Mouse (Mus musculus) myocyte (in vitro differentiated cells): ENCODE measurements around the gene Atp8b3. TPM values are rescaled to one million over a fixed set of nuclear protein-coding genes. Genes with fewer than 3 reads are reported as not detected.

ENCODE experiments used
- H3K27me3 ChIP-seq: one replicate; pipeline ENCODE4 v1.6.1; 2011; ENCODE audit not compliant: control insufficient read depth, insufficient read depth, insufficient read length
- H3K36me3 ChIP-seq: one replicate; pipeline ENCODE4 v1.6.1; 2011; ENCODE audit not compliant: control insufficient read depth, insufficient read depth
- H3K4me2 ChIP-seq: one replicate; pipeline ENCODE4 v1.6.1; 2011; ENCODE audit warnings: low read depth, control low read depth
- H3K4me3 ChIP-seq: one replicate; pipeline ENCODE4 v1.5.1; 2011; ENCODE audit warnings: mild to moderate bottlenecking, control low read depth, moderate library complexity
- H3K79me2 ChIP-seq: one replicate; pipeline ENCODE4 v1.6.1; 2011; ENCODE audit not compliant: control insufficient read depth, insufficient read depth
- H3ac ChIP-seq: one replicate; pipeline ENCODE4 v1.6.1; 2011; ENCODE audit not compliant: control insufficient read depth, insufficient read length
- CEBPB ChIP-seq: IDR thresholded peaks from 2 replicates; pipeline ENCODE4 v1.6.1; 2011; ENCODE audit warnings: mild to moderate bottlenecking, moderate library complexity; ENCODE audit not compliant: poor library complexity, insufficient read depth, severe bottlenecking
- E2F4 ChIP-seq: IDR thresholded peaks from one replicate; pipeline ENCODE4 v1.6.1; 2011; ENCODE audit warnings: mild to moderate bottlenecking, control low read depth, moderate library complexity; ENCODE audit not compliant: insufficient read depth
- MAX ChIP-seq: IDR thresholded peaks from one replicate; pipeline ENCODE4 v1.6.1; 2011; ENCODE audit warnings: low read depth, mild to moderate bottlenecking, control low read depth
- MYOD1 ChIP-seq, 3 experiments: IDR thresholded peaks; one replicate each; pipeline ENCODE4 v1.6.1; 2011; ENCODE audit warnings: control low read depth in 2 of 3, low read depth in 2 of 3, mild to moderate bottlenecking in 2 of 3, moderate library complexity in 1 of 3; ENCODE audit not compliant: insufficient read length in 2 of 3, control insufficient read depth in 1 of 3
- MYOG ChIP-seq, 3 experiments: IDR thresholded peaks; one replicate each; pipeline ENCODE4 v1.6.1; 2011; ENCODE audit warnings: control low read depth in 2 of 3, low read depth in 2 of 3, mild to moderate bottlenecking in 2 of 3; ENCODE audit not compliant: insufficient read length in 2 of 3, control insufficient read depth in 1 of 3, insufficient read depth in 1 of 3
- POLR2A ChIP-seq: IDR thresholded peaks from one replicate; pipeline ENCODE4 v1.6.1; 2011; ENCODE audit warnings: low read depth, mild to moderate bottlenecking, control low read depth, moderate library complexity; ENCODE audit not compliant: insufficient read length
- POLR2AphosphoS2 ChIP-seq: IDR thresholded peaks from one replicate; pipeline ENCODE4 v1.6.1; 2011; ENCODE audit warnings: low read depth, control low read depth; ENCODE audit not compliant: insufficient read length
- REST ChIP-seq: IDR thresholded peaks from one replicate; pipeline ENCODE4 v1.6.1; 2011; ENCODE audit warnings: mild to moderate bottlenecking, control low read depth, moderate library complexity; ENCODE audit not compliant: insufficient read depth, insufficient read length
- SRF ChIP-seq: IDR thresholded peaks from one replicate; pipeline ENCODE4 v1.6.1; 2011; ENCODE audit warnings: low read depth; ENCODE audit not compliant: control insufficient read depth, insufficient read length
- TCF12 ChIP-seq: IDR thresholded peaks from one replicate; pipeline ENCODE4 v1.6.1; 2011; ENCODE audit warnings: mild to moderate bottlenecking, control low read depth; ENCODE audit not compliant: poor library complexity, insufficient read depth, severe bottlenecking
- TCF3 ChIP-seq: IDR thresholded peaks from one replicate; pipeline ENCODE4 v1.6.1; 2011; ENCODE audit warnings: low read depth, control low read depth; ENCODE audit not compliant: insufficient read length
- USF1 ChIP-seq: IDR thresholded peaks from one replicate; pipeline ENCODE4 v1.6.1; 2011; ENCODE audit warnings: low read depth, mild to moderate bottlenecking, control low read depth, moderate library complexity
- polyA plus RNA-seq: library from polyadenylated mRNA; unstranded; fragments of >200 nt; fragmentation: generic; extraction: Trizol; gene quantifications from one replicate; pipeline ENCODE4 v1.2.1, GENCODE M21; 2012; ENCODE audit warnings: missing spikeins

The Atp8b3 gene
- polyA plus RNA-seq, 1 experiment: 0.08 TPM

- no peak for TF ChIP-seq POLR2A
- no peak for TF ChIP-seq CEBPB
- no peak for TF ChIP-seq MYOD1 (IDR thresholded peaks at IDR 0.05; ENCODE audit: control insufficient read depth in 1 of 3, insufficient read length in 2 of 3, low read depth in 2 of 3)
- no peak for TF ChIP-seq REST
- no peak for TF ChIP-seq USF1
- TF ChIP-seq POLR2AphosphoS2: no peak
- no peak for TF ChIP-seq TCF3
- TF ChIP-seq MYOG (IDR thresholded peaks at IDR 0.05; ENCODE audit: control insufficient read depth in 1 of 3, insufficient read depth in 1 of 3, insufficient read length in 2 of 3, low read depth in 2 of 3): no peak
- TF ChIP-seq TCF12: no peak
- no peak for TF ChIP-seq E2F4
- no peak for TF ChIP-seq SRF
- no peak for TF ChIP-seq MAX
- Histone ChIP-seq H3K36me3 (no peaks in the 10 kb centered on the region), H3K27me3 (peaks cover 62% of the 10 kb centered on the region)
Measured at GRCm38 (mm10) chr10:80502291-80502690, 36.6 kb downstream of the Atp8b3 start.

DNA sequence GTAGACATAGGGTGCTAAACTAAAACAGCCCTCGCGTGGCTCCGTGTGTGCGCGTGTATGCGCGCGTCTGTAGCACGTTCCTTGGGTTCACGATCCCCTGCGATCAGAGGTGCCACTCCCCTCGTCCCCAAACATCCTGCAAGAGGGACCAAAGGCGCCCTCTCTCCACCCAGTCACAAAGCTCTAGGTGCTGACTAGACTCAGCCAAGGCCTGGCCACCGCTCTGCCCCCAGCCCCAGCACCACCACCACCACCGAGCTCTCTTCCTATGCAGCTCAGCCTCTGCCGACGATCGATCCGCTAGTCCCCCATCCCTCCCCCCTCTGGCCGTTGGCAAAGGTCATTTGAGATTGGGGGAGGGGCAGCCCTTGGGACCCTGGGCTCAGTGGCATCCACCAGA is 42.5 kb downstream of the Atp8b3 start:
- peaks cover 96% of the 10 kb centered on the region for H3K27me3 ChIP-seq
- no peaks in the 10 kb centered on the region for H3K79me2 ChIP-seq
- TF ChIP-seq USF1: no peak
- no peak for TF ChIP-seq MYOD1 (IDR thresholded peaks at IDR 0.05; ENCODE audit: control insufficient read depth in 1 of 3, insufficient read length in 2 of 3, low read depth in 2 of 3)
- no peak for TF ChIP-seq POLR2A
- TF ChIP-seq CEBPB: no peak
- no peak for TF ChIP-seq REST
- no peak for TF ChIP-seq POLR2AphosphoS2
- TF ChIP-seq MYOG (IDR thresholded peaks at IDR 0.05; ENCODE audit: control insufficient read depth in 1 of 3, insufficient read depth in 1 of 3, insufficient read length in 2 of 3, low read depth in 2 of 3): no peak
- no peak for TF ChIP-seq SRF
- no peak for TF ChIP-seq MAX
- no peak for TF ChIP-seq TCF3
- no peak for TF ChIP-seq E2F4
- TF ChIP-seq TCF12: no peak
- no peaks in the 10 kb centered on the region for H3K36me3 ChIP-seq
- H3K4me2 ChIP-seq: no peak overlapping the region
- H3K4me3 ChIP-seq: no peak overlapping the region
- no peak overlapping the region for H3ac ChIP-seq

More at GRCm38 (mm10) chr10:80502291-80502690, 36.6 kb downstream of the Atp8b3 start:
- H3K79me2 ChIP-seq: no peaks in the 10 kb centered on the region
- no peak overlapping the region for H3K4me3 ChIP-seq
- no peak overlapping the region for H3K4me2 ChIP-seq
- no peak overlapping the region for H3ac ChIP-seq

GRCm38 (mm10) chr10:80495901-80496300 is 43.0 kb downstream of the Atp8b3 start:
- Histone ChIP-seq H3K79me2 (no peaks in the 10 kb centered on the region), H3K27me3 (peaks cover 96% of the 10 kb centered on the region), H3K36me3 (no peaks in the 10 kb centered on the region), H3ac (no peak overlapping the region), H3K4me2 (no peak overlapping the region), H3K4me3 (no peak overlapping the region)
- TF ChIP-seq REST (no peak), TCF12 (no peak), TCF3 (no peak), E2F4 (no peak), MYOG (IDR thresholded peaks at IDR 0.05; ENCODE audit: control insufficient read depth in 1 of 3, insufficient read depth in 1 of 3, insufficient read length in 2 of 3, low read depth in 2 of 3) (no peak), CEBPB (no peak), SRF (no peak), POLR2A (no peak), POLR2AphosphoS2 (no peak), MAX (no peak)

DNA sequence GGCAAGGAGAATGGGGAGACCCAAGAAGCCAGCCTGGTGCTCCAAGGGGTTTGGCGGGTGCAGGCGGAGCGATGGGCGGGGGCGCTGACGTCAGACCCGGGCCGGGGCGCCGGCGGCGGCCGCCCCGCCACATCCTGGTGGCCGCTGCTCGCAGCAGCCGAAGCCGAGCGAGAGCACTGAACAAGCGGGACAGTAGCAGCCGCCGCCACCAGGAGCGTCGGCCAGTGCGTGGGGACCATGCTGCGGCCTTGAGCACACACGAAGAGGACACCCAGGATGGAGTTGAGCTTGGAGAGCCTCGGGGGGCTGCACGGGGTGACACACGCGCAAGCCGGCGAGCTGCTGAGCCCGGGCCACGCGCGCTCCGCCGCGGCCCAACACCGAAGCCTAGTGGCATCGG is 44.2 kb downstream of the Atp8b3 start, which contains the start of gene Onecut3:
TSS of gene Onecut3 (plus strand) at position 104 of the 400 bp plus-strand sequence.
- no peak for TF ChIP-seq TCF3
- H3K27me3 ChIP-seq: peaks cover 96% of the 10 kb centered on the region

DNA sequence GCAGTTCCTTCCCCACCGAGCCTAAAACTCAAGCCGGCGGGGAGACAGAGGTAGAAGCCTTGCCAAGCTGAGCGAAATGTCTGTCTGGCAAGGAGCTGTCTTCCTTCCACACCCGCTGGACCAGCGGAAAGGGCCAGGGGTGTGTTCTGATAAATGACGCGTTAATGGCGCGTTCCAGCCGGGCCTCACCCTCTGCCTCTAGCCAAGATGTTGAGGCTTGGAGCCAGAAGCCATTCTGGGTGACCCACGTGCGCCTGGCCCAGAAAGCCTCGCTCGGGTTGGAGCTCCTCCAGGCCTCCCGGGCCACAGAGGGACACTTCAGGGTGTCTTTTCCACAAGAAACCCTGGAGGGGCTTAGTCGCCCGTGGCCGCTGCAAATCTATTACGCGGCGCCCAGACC is 48.9 kb downstream of the Atp8b3 start:
- no peak overlapping the region for H3K4me3 ChIP-seq

More for the DNA sequence above, 44.2 kb downstream of the Atp8b3 start, which contains the start of gene Onecut3:
- no peak within 1 kb of the TSS for H3K4me3 ChIP-seq
- peak within 1 kb of the TSS; percentile 50 for H3K4me2 ChIP-seq
- H3ac ChIP-seq: no peak within 1 kb of the TSS
- H3K36me3 ChIP-seq: no peaks in the 10 kb centered on the region
- no peaks in the 10 kb centered on the region for H3K79me2 ChIP-seq

More for the DNA sequence above, 48.9 kb downstream of the Atp8b3 start:
- TF ChIP-seq MYOG (IDR thresholded peaks at IDR 0.05; ENCODE audit: control insufficient read depth in 1 of 3, insufficient read depth in 1 of 3, insufficient read length in 2 of 3, low read depth in 2 of 3) (no peak), TCF3 (no peak)
- Histone ChIP-seq H3K79me2 (no peaks in the 10 kb centered on the region), H3K27me3 (peaks cover 94% of the 10 kb centered on the region), H3ac (no peak overlapping the region), H3K4me2 (peak overlapping the region; percentile 12), H3K36me3 (no peaks in the 10 kb centered on the region)
